Mouse (Mus musculus) MEL (cell line): ENCODE data around the gene Id3. TPM values are rescaled to one million over a fixed set of nuclear protein-coding genes. Genes with fewer than 3 reads are reported as not detected.

Experiments used
- DNase-seq: peaks from one replicate; pipeline ENCODE4 v3.0.0; 2011; ENCODE audit warnings: low read depth, low spot score
- H3K27ac ChIP-seq: 2 replicates; pipeline ENCODE4 v1.5.1; 2012; ENCODE audit warnings: low read depth, mild to moderate bottlenecking, control low read depth, low read length, moderate library complexity; ENCODE audit not compliant: control insufficient read depth
- H3K27me3 ChIP-seq, 2 experiments: fragments of 150-350 bp in 1 of 2; sonication (generic) in 1 of 2; 2 replicates each; pipeline ENCODE4 v1.6.1; 2012; ENCODE audit warnings: low read length in 2 of 2, mild to moderate bottlenecking in 2 of 2, improper control_type of control experiment in 1 of 2, moderate library complexity in 1 of 2; ENCODE audit not compliant: insufficient read depth in 2 of 2, control insufficient read depth in 1 of 2
- H3K36me3 ChIP-seq, 2 experiments: 2 replicates each; pipeline ENCODE4 v1.6.1; 2012 to 2014; ENCODE audit warnings: low read length in 2 of 2, improper control_type of control experiment in 1 of 2, inconsistent platforms in 1 of 2, mild to moderate bottlenecking in 1 of 2; ENCODE audit not compliant: insufficient read depth in 2 of 2, control insufficient read depth in 1 of 2
- H3K4me1 ChIP-seq, 2 experiments: fragments of 150-350 bp in 1 of 2; sonication (generic) in 1 of 2; 2 replicates each; pipeline ENCODE4 v1.6.1; 2012; ENCODE audit warnings: low read length in 2 of 2, improper control_type of control experiment in 1 of 2, mild to moderate bottlenecking in 1 of 2; ENCODE audit not compliant: insufficient read depth in 2 of 2, control insufficient read depth in 1 of 2
- H3K4me3 ChIP-seq, 2 experiments: fragments of 150-350 bp in 1 of 2; sonication (generic) in 1 of 2; 2 replicates each; pipeline ENCODE4 v1.5.1; 2012; ENCODE audit warnings: low read depth in 2 of 2, low read length in 2 of 2, mild to moderate bottlenecking in 2 of 2, moderate library complexity in 2 of 2, control low read depth in 1 of 2, improper control_type of control experiment in 1 of 2; ENCODE audit not compliant: control insufficient read depth in 1 of 2, insufficient read depth in 1 of 2
- H3K79me2 ChIP-seq: 2 replicates; pipeline ENCODE4 v1.6.1; 2012; ENCODE audit warnings: mild to moderate bottlenecking, low read length, moderate library complexity; ENCODE audit not compliant: control insufficient read depth, poor library complexity, insufficient read depth
- H3K9ac ChIP-seq: 2 replicates; pipeline ENCODE4 v1.6.1; 2012; ENCODE audit warnings: low read depth, mild to moderate bottlenecking, control low read depth, low read length, moderate library complexity; ENCODE audit not compliant: control insufficient read depth, poor library complexity, severe bottlenecking
- H3K9me3 ChIP-seq: fragments of 150-350 bp; sonication (generic); replicated peaks from 2 replicates; pipeline ENCODE4 v1.6.1; 2012; ENCODE audit warnings: mild to moderate bottlenecking, low read length, improper control_type of control experiment, moderate library complexity; ENCODE audit not compliant: insufficient read depth
- EP300 ChIP-seq, 2 experiments: IDR thresholded peaks; 2 replicates each; pipeline ENCODE4 v1.6.1; 2011; ENCODE audit warnings: improper control_type of control experiment in 2 of 2, low read length in 2 of 2, low read depth in 1 of 2, mild to moderate bottlenecking in 1 of 2
- MAFK ChIP-seq: IDR thresholded peaks from 2 replicates; pipeline ENCODE4 v1.6.1; 2011; ENCODE audit warnings: low read depth, mild to moderate bottlenecking, low read length, improper control_type of control experiment, borderline replicate concordance
- MAX ChIP-seq: IDR thresholded peaks from 2 replicates; pipeline ENCODE4 v1.6.1; 2011; ENCODE audit warnings: low read length, improper control_type of control experiment
- MXI1 ChIP-seq: IDR thresholded peaks from 2 replicates; pipeline ENCODE4 v1.6.1; 2011; ENCODE audit warnings: mild to moderate bottlenecking, low read depth, low read length, improper control_type of control experiment
- MYB ChIP-seq: IDR thresholded peaks from 2 replicates; pipeline ENCODE4 v1.6.1; 2011; ENCODE audit warnings: mild to moderate bottlenecking, low read depth, low read length, improper control_type of control experiment
- MYC ChIP-seq: IDR thresholded peaks from 2 replicates; pipeline ENCODE4 v1.6.1; 2011; ENCODE audit warnings: low read depth, mild to moderate bottlenecking, low read length, improper control_type of control experiment, moderate library complexity
- POLR2AphosphoS5 ChIP-seq: IDR thresholded peaks from 2 replicates; pipeline ENCODE4 v1.6.1; 2012; ENCODE audit warnings: low read depth, borderline replicate concordance, mild to moderate bottlenecking, inconsistent platforms, low read length, moderate library complexity, mixed read lengths
- RAD21 ChIP-seq: IDR thresholded peaks from 2 replicates; pipeline ENCODE4 v1.6.1; 2011; ENCODE audit warnings: mild to moderate bottlenecking, low read depth, low read length, improper control_type of control experiment
- TAL1 ChIP-seq: IDR thresholded peaks from 2 replicates; pipeline ENCODE4 v1.6.1; 2012; ENCODE audit warnings: mild to moderate bottlenecking, inconsistent platforms, low read length, moderate library complexity, mixed read lengths
- TCF12 ChIP-seq: IDR thresholded peaks from 2 replicates; pipeline ENCODE4 v1.6.1; 2014; ENCODE audit warnings: low read depth, mild to moderate bottlenecking, inconsistent platforms, low read length, improper control_type of control experiment, moderate library complexity
- ZC3H11A ChIP-seq: IDR thresholded peaks from 2 replicates; pipeline ENCODE4 v1.6.1; 2012; ENCODE audit warnings: low read depth, mild to moderate bottlenecking, inconsistent platforms, low read length, improper control_type of control experiment
- polyA plus RNA-seq, 2 experiments: library from polyadenylated mRNA; stranded (reverse) in 1 of 2; unstranded in 1 of 2; fragments of >175 nt in 1 of 2; fragments of >200 nt in 1 of 2; gene quantifications; 2 replicates each; pipeline versions ENCODE4 v1.2.1 to v1.2.4; 2012; ENCODE audit warnings: low replicate concordance in 2 of 2, low read depth in 1 of 2; ENCODE audit not compliant: insufficient read length in 2 of 2, insufficient read depth in 1 of 2, missing spikeins in 1 of 2
- total RNA-seq: library from RNA; depleted of rRNA; stranded (reverse); fragments of 300-350 nt; gene quantifications from 2 replicates; pipeline ENCODE4 v1.2.3, GENCODE M21; 2012; rRNA removed

Id3 gene
- total and polyA plus RNA-seq, 3 experiments: 0.17 to 0.27 TPM; not detected in 1

- DNase-seq: no peak
- no peak overlapping the region for H3K4me3 ChIP-seq
- no peak for TF ChIP-seq TAL1
- no peak for TF ChIP-seq TCF12
- no peak for TF ChIP-seq MAX
- H3K9ac ChIP-seq: no peak overlapping the region
- H3K4me1 ChIP-seq: no peaks in the 10 kb centered on the region
- H3K79me2 ChIP-seq: no peaks in the 10 kb centered on the region
- no peaks in the 10 kb centered on the region for H3K27me3 ChIP-seq
- peaks cover 0 to 2% of the 10 kb centered on the region in 2 experiments; a peak in 2 of 4 replicates for H3K36me3 ChIP-seq
- no peak overlapping the region for H3K27ac ChIP-seq
- no peaks in the 10 kb centered on the region for H3K9me3 ChIP-seq
Measured at GRCm38 (mm10) chr4:136189912-136190311, 46.6 kb downstream of the Id3 start.

- Histone ChIP-seq H3K4me1 (no peaks in the 10 kb centered on the region), H3K27me3 (no peaks in the 10 kb centered on the region), H3K27ac (no peak overlapping the region), H3K36me3 (no peaks in the 10 kb centered on the region), H3K4me3 (no peak overlapping the region), H3K9ac (no peak overlapping the region), H3K79me2 (no peaks in the 10 kb centered on the region)
- DNase-seq: no peak
- TF ChIP-seq EP300 (IDR thresholded peaks at IDR 0.05; ENCODE audit: low read depth in 1 of 2, low read length in 2 of 2) (no peak), TCF12 (no peak), POLR2AphosphoS5 (no peak), ZC3H11A (no peak), MYC (no peak)
- TF ChIP-seq, all 39 proteins: peak for 0
- no peaks in the 10 kb centered on the region for H3K9me3 ChIP-seq
Measured at GRCm38 (mm10) chr4:136193571-136193970, 50.3 kb downstream of the Id3 start.

- H3K9me3 ChIP-seq: no peaks in the 10 kb centered on the region
- H3K36me3 ChIP-seq: no peaks in the 10 kb centered on the region
- no peak overlapping the region for H3K9ac ChIP-seq
- H3K4me1 ChIP-seq: no peaks in the 10 kb centered on the region
- H3K4me3 ChIP-seq: no peak overlapping the region
- no peak overlapping the region for H3K27ac ChIP-seq
- DNase-seq: no peak
- H3K79me2 ChIP-seq: no peaks in the 10 kb centered on the region
- no peaks in the 10 kb centered on the region for H3K27me3 ChIP-seq
- no peak for TF ChIP-seq RAD21
- no peak for TF ChIP-seq MAFK
- no peak for TF ChIP-seq MXI1
- no peak for TF ChIP-seq MYB
Measured at GRCm38 (mm10) chr4:136195029-136195428, 51.7 kb downstream of the Id3 start.

Other genes with a start within 250 kb of the Id3 start
- gene Cnr2, start 248.1 kb upstream of the Id3 start, total RNA-seq: 9.8 and 10.2 TPM in 2 replicates
- 1 to 10 TPM in 1 of 2 experiments, not detected in 1; 6.8 TPM for gene Cnr2, start 248.1 kb upstream of the Id3 start, polyA plus RNA-seq
- 26.8 and 33.7 TPM in 2 replicates for gene Fuca1, start 222.8 kb upstream of the Id3 start, total RNA-seq
- gene Fuca1, start 222.8 kb upstream of the Id3 start, polyA plus RNA-seq: 10 to 100 TPM in 1 of 2 experiments, not detected in 1; 48.6 TPM
- 48.5 and 48.7 TPM in 2 replicates for gene Hmgcl, start 197.0 kb upstream of the Id3 start, total RNA-seq
- 10 to 100 TPM in 1 of 2 experiments, not detected in 1; 66.5 TPM for gene Hmgcl, start 197.0 kb upstream of the Id3 start, polyA plus RNA-seq
- 23.3 and 24.5 TPM in 2 replicates for gene Gale, start 179.8 kb upstream of the Id3 start, total RNA-seq
- gene Gale, start 179.8 kb upstream of the Id3 start, polyA plus RNA-seq: 10 to 100 TPM in 1 of 2 experiments, not detected in 1; 31.2 TPM
- gene Lypla2, start 170.9 kb upstream of the Id3 start, total RNA-seq: 53.8 and 65.1 TPM in 2 replicates
- 10 to 100 TPM in 1 of 2 experiments, not detected in 1; 95.6 TPM for gene Lypla2, start 170.9 kb upstream of the Id3 start, polyA plus RNA-seq
- 75.5 and 77.7 TPM in 2 replicates for gene Pithd1, start 156.2 kb upstream of the Id3 start, total RNA-seq
- gene Pithd1, start 156.2 kb upstream of the Id3 start, polyA plus RNA-seq: 10 to 100 TPM in 1 of 2 experiments, not detected in 1; 62.8 TPM
- gene Eloa, start 121.7 kb upstream of the Id3 start, total RNA-seq: 30.9 and 34.1 TPM in 2 replicates
- 10 to 100 TPM; 30.8 to 41.4 TPM for gene Eloa, start 121.7 kb upstream of the Id3 start, polyA plus RNA-seq
- gene Rpl11, start 90.1 kb upstream of the Id3 start, total RNA-seq: 2,589 and 2,603 TPM in 2 replicates
- 1,000 to 10,000 TPM in 1 of 2 experiments, not detected in 1; 2,003 TPM for gene Rpl11, start 90.1 kb upstream of the Id3 start, polyA plus RNA-seq
- gene E2f2, start 28.9 kb downstream of the Id3 start, total RNA-seq: 11.2 and 12.3 TPM in 2 replicates
- 10 to 100 TPM in 1 of 2 experiments, not detected in 1; 25.4 TPM for gene E2f2, start 28.9 kb downstream of the Id3 start, polyA plus RNA-seq
- 0.03 and 0.04 TPM in 2 replicates for gene Asap3, start 62.9 kb downstream of the Id3 start, total RNA-seq
- gene Asap3, start 62.9 kb downstream of the Id3 start, polyA plus RNA-seq: under 1 TPM in 1 of 2 experiments, not detected in 1; 0.33 TPM
- not detected in 2 replicates for gene Tcea3, start 104.2 kb downstream of the Id3 start, total RNA-seq
- not detected for gene Tcea3, start 104.2 kb downstream of the Id3 start, polyA plus RNA-seq
- 6.2 and 6.6 TPM in 2 replicates for gene Zfp46, start 141.2 kb downstream of the Id3 start, total RNA-seq
- gene Zfp46, start 141.2 kb downstream of the Id3 start, polyA plus RNA-seq: 1 to 10 TPM in 1 of 2 experiments, not detected in 1; 5.9 TPM
- gene Hnrnpr, start 167.4 kb downstream of the Id3 start, total RNA-seq: 90.0 and 97.2 TPM in 2 replicates
- 100 to 1,000 TPM; 148 to 366 TPM for gene Hnrnpr, start 167.4 kb downstream of the Id3 start, polyA plus RNA-seq